Mouse (Mus musculus): Measurements from ENCODE around the gene Vmn1r234.
"Not testable (repeated sequence)": the region's sequence is repeated elsewhere in the genome, so short reads cannot be mapped to it uniquely, and the experiment has no call there.

The Vmn1r234 gene

DNA sequence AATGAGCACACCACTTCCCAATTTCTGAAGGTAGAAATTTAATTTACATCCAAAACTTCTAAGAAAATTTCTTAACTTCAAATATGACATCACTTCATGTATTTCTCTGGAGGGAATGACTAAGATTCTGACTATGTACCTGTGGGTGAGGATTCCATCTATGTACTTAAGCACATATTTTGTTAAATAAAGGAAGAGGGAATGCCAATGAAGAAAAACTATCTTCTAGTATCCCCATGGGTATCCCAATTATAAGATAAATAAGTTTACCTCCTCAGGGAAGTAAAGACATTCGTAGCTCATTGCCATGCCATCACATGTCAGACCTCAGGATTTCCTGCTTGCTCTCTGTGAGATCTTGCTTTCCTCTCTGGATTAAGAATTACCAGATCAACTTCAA is at the start of gene Vmn1r234:
Gene Vmn1r234, plus strand, starts transcription at position 301 of the 400 bp plus-strand sequence.
- DNase-seq (ENCODE audit: extremely low spot score): no peak

DNA sequence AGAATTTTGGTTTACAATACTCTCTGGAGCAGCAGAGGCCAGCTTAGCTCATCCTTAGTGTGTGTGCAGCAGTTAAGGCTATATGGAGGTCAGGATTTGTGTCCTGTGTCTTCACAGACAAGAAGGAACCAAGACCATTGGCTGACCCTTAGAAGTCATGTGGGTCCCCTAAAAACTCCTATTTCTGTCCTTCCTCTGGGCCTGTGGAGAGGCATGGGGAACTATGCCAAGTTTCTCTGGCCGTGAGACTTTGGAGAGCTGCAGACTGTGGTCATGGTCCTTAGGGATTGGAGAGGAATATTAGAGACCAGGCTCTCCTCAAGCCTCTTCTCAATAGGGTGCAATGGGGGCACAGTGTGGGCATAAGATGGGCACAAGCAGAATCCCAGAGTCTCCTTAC is 14.8 kb upstream of the Vmn1r234 start:
- not testable (repeated sequence) for DNase-seq (ENCODE audit: extremely low spot score)

GRCm38 (mm10) chr17:21231654-21232053 is 5.8 kb downstream of the Vmn1r234 start:
- peak; percentile 59 for DNase-seq (ENCODE audit: extremely low spot score)

GRCm38 (mm10) chr17:21256111-21256510 is 30.2 kb downstream of the Vmn1r234 start, which contains the start of gene Vmn1r235:
TSS of gene Vmn1r235 (plus strand) at chr17:21256411.
- no peak for DNase-seq (ENCODE audit: extremely low spot score)

DNA sequence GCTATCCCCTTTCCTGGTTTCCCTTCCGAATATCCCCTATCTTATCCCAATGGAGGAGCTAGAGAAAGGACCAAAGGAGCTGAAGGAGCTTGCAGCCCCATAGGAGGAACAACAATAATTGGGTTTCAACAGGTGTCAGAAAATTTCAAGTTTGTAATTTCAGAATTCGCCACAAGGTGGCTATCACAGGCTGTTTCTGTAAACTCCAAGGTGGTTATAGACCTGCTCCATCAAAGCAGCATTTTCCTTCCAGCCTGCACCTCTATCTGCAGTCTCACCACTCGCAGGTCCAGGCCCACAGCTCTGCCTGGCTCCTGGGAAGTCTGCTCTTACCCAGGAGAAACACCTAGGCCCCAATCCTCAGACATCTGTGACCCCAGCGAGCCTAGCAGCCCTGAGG is 46.2 kb downstream of the Vmn1r234 start:
- DNase-seq (ENCODE audit: extremely low spot score): peak; percentile 28

GRCm38 (mm10) chr17:21282642-21283041 is 56.8 kb downstream of the Vmn1r234 start, which contains the start of gene Vmn1r236:
TSS of gene Vmn1r236 (plus strand) at chr17:21282942.
- DNase-seq (ENCODE audit: extremely low spot score): no peak

DNA sequence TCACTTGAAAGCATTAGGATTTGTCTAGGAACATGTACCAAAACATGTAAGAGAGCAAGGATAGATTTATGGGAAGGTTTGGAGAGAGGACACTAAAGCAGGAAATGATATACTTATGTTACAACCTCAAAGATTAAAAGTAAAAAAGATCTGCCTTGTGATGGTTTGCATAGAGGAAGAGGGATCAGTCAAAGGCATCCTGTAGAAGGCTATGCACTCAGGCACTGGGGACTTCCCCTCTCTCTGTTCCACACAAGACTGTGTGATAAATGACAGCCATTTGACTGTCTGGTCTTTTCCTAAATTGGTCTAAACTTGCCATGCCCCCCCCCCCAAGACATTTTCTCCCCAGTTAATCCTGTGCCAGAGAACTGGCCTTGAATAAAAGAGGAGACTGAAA is 58.5 kb downstream of the Vmn1r234 start:
- DNase-seq (ENCODE audit: extremely low spot score): no peak
